In the genomic region with DNA sequence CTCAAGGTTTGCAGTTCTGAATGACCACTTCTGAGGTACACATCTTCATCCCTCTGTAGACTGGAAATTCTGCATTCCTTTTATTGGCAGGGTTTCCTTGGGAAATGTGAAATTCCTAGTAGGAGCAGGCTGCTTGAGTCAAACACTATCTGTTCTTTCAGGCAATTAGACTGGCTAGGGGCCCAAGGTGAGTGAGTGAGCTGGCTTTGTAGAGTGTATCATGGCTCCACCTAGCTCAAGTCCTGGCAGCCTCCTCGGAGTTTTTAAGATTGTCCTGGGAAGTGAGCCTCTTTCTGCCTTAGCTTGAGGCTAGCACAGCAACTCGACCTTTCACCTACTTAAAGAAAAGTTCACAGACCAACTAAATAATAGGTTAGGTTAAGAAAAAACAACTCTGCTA, we compare ENCODE assay signal across 9 mouse cellular contexts. TPM values are rescaled to one million over a fixed set of nuclear protein-coding genes. Genes with fewer than 3 reads are reported as not detected.
DNase-seq lines count a peak whose midpoint lies in the region; ATAC-seq and TF ChIP-seq lines count a peak whose summit lies in the region.
"Had no signal": no experiment of that assay in that cellular context is flagged by ENCODE, and none has a peak within 500 bp of the region (broad histone marks: within the 10 kb centered on the region; RNA-seq: fewer than 3 reads in every experiment).

No protein-coding gene starts in this region.

- H3K4me2 ChIP-seq in heart, embryonic 11.5 days = no peak overlapping the region
- H3K4me2 ChIP-seq in intestine, postnatal 0 days (replicated peaks; ENCODE audit: low read depth) = no peak overlapping the region

- no peaks in the 10 kb centered on the region for H3K27me3 ChIP-seq in heart, embryonic 10.5 days (ENCODE audit: insufficient read depth, poor library complexity, severe bottlenecking)
- H3K27me3 ChIP-seq in heart, embryonic 11.5 days (ENCODE audit: control insufficient read depth, insufficient read depth, low read length) = no peaks in the 10 kb centered on the region
- no peaks in the 10 kb centered on the region for H3K27me3 ChIP-seq in intestine, postnatal 0 days (replicated peaks; ENCODE audit: control insufficient read depth, insufficient read depth, low read length)

- H3K4me1 ChIP-seq in heart, embryonic 10.5 days = peaks cover 33% of the 10 kb centered on the region
- peaks cover 15% of the 10 kb centered on the region; the same call in 1 of the 2 replicates for H3K4me1 ChIP-seq in heart, embryonic 11.5 days (ENCODE audit: control insufficient read depth, insufficient read depth, low read length)
- H3K4me1 ChIP-seq in intestine, postnatal 0 days (replicated peaks; ENCODE audit: control insufficient read depth, insufficient read depth, low read length) = no peaks in the 10 kb centered on the region

- no peak for ATAC-seq in heart, embryonic 11.5 days (replicated peaks; ENCODE audit: insufficient number of reproducible peaks, low FRiP score, low TSS enrichment)
- peak; percentile 39 for ATAC-seq in intestine, postnatal 0 days

- intact Hi-C loops in left cerebral cortex, postnatal 4 days (cut with DNase I) = no loop called here

- DNase-seq in heart, embryonic 10.5 days (ENCODE audit: low spot score) = no peak
- peak; percentile 51 for DNase-seq in embryo, embryonic 10.5 days (ENCODE audit: low spot score)
- DNase-seq in lung, postnatal 10 days = peak; percentile 54
- no peak for DNase-seq in thymus, postnatal 0 days (ENCODE audit: low spot score)
- no peak for DNase-seq in layer of hippocampus, adult 9-11 months
- DNase-seq in left cerebral cortex, postnatal 4 days = no peak

- H3K27ac ChIP-seq in heart, embryonic 10.5 days = peak overlapping the region; percentile 42; the same call in 1 of the 2 replicates
- H3K27ac ChIP-seq in heart, embryonic 11.5 days (ENCODE audit: low read depth, low read length) = no peak overlapping the region
- H3K27ac ChIP-seq in intestine, postnatal 0 days (ENCODE audit: low read depth, low read length) = peak overlapping the region; percentile 86
- H3K27ac ChIP-seq: liver, embryonic 14.5 days had no signal

- H3K4me3 ChIP-seq in heart, embryonic 10.5 days = no peak overlapping the region
- H3K4me3 ChIP-seq in heart, embryonic 11.5 days (ENCODE audit: low read depth, low read length) = no peak overlapping the region
- no peak overlapping the region for H3K4me3 ChIP-seq in intestine, postnatal 0 days (ENCODE audit: low read depth, low read length)

- WGBS in heart, embryonic 10.5 days = 16% methylated on average over 2 of the region's 2 CpGs
- 10% methylated on average over 2 of the region's 2 CpGs for WGBS in heart, embryonic 11.5 days (ENCODE audit: insufficient replicate concordance)
- 19% methylated on average over 2 of the region's 2 CpGs for WGBS in intestine, postnatal 0 days

- TF ChIP-seq CTCF in intestine, postnatal 0 days (IDR thresholded peaks at IDR 0.05; ENCODE audit: low read depth) = peak; percentile 48

- H3K9ac ChIP-seq in heart, embryonic 11.5 days (ENCODE audit: low read depth, low read length) = no peak overlapping the region
- H3K9ac ChIP-seq in intestine, postnatal 0 days (ENCODE audit: low read depth, low read length) = no peak overlapping the region

- no peaks in the 10 kb centered on the region for H3K9me3 ChIP-seq in heart, embryonic 10.5 days
- H3K9me3 ChIP-seq in heart, embryonic 11.5 days (replicated peaks; ENCODE audit: control insufficient read depth, low read length) = no peaks in the 10 kb centered on the region
- H3K9me3 ChIP-seq in intestine, postnatal 0 days (ENCODE audit: control insufficient read depth) = no peaks in the 10 kb centered on the region

- H3K36me3 ChIP-seq in heart, embryonic 10.5 days = no peaks in the 10 kb centered on the region
- no peaks in the 10 kb centered on the region for H3K36me3 ChIP-seq in heart, embryonic 11.5 days (ENCODE audit: control insufficient read depth, insufficient read depth, low read length)
- H3K36me3 ChIP-seq in intestine, postnatal 0 days (ENCODE audit: control insufficient read depth, insufficient read depth) = no peaks in the 10 kb centered on the region

RNA-seq across cellular contexts. Expression of a gene that starts 1.2 kb away (rescaled TPM):
- 56.7 and 61.8 TPM in 2 replicates for polyA plus RNA-seq in heart, embryonic 10.5 days (2016; fragmentation: Nextera tagmentation; extraction: Ambion mirVana)
- polyA plus RNA-seq in heart, embryonic 11.5 days (2014; fragmentation: Nextera tagmentation; extraction: Ambion mirVana) = 66.9 and 68.1 TPM in 2 replicates
- polyA plus RNA-seq in intestine, postnatal 0 days (2015; fragmentation: Nextera tagmentation; extraction: Ambion mirVana) = 75.2 and 76.0 TPM in 2 replicates
- polyA plus RNA-seq in thymus, postnatal 0 days (2015; fragmentation: Nextera tagmentation; extraction: Ambion mirVana) = 31.1 and 32.4 TPM in 2 replicates
- total RNA-seq in left cerebral cortex, postnatal 4 days (2021) = 10 to 100 TPM; 88.4 to 96.8 TPM

RNA-seq across cellular contexts. Expression of a gene that starts 1.4 kb away (rescaled TPM):
- polyA plus RNA-seq in heart, embryonic 10.5 days (2016; fragmentation: Nextera tagmentation; extraction: Ambion mirVana) = 2.7 and 3.1 TPM in 2 replicates
- 2.3 and 4.3 TPM in 2 replicates for polyA plus RNA-seq in heart, embryonic 11.5 days (2014; fragmentation: Nextera tagmentation; extraction: Ambion mirVana)
- 5.1 and 5.5 TPM in 2 replicates for polyA plus RNA-seq in intestine, postnatal 0 days (2015; fragmentation: Nextera tagmentation; extraction: Ambion mirVana)
- 3.1 and 3.5 TPM in 2 replicates for polyA plus RNA-seq in thymus, postnatal 0 days (2015; fragmentation: Nextera tagmentation; extraction: Ambion mirVana)
- 10 to 100 TPM; 14.1 to 16.4 TPM for total RNA-seq in left cerebral cortex, postnatal 4 days (2021)

Comparison
In these comparisons a context has a peak if more than half of its experiments do, and no peak if none do; other contexts are left out.
1. DNase-seq: peak in embryo, embryonic 10.5 days (single experiment) and lung, postnatal 10 days (single experiment); none in heart, embryonic 10.5 days (single experiment), thymus, postnatal 0 days (single experiment), layer of hippocampus, adult 9-11 months (single experiment) and left cerebral cortex, postnatal 4 days (single experiment).